9 mouse cellular contexts compared by ENCODE assay signal in genomic region chr4:47502546-47502971, GRCm38 (mm10). TPM values are rescaled to one million over a fixed set of nuclear protein-coding genes. Genes with fewer than 3 reads are reported as not detected.
DNase-seq lines count a peak whose midpoint lies in the region; ATAC-seq lines count a peak whose summit lies in the region.
"Had no signal": no experiment of that assay in that cellular context is flagged by ENCODE, and none has a peak within 500 bp of the region (broad histone marks: within the 10 kb centered on the region; RNA-seq: fewer than 3 reads in every experiment).

No protein-coding gene starts in this region.

- DNase-seq in liver, result peak; percentile 26
- DNase-seq in adrenal gland, postnatal 25 days, result peak; percentile 34
- peak; percentile 75 for DNase-seq in embryonic facial prominence, embryonic 11.5 days (ENCODE audit: low spot score)
- DNase-seq in left cerebral cortex, adult 18-20 months (ENCODE audit: low spot score in 2 of 2), result peak; percentile 50 to 56
- DNase-seq in midbrain, embryonic 11.5 days (ENCODE audit: low spot score, missing footprints), result peak; percentile 90
- DNase-seq in splenic B cell, adult 2 months (ENCODE audit: low read depth, low spot score), result peak; percentile 69

- ATAC-seq in liver, embryonic 12.5 days, result no peak
- no peak for ATAC-seq in embryonic facial prominence, embryonic 11.5 days (replicated peaks; ENCODE audit: insufficient number of reproducible peaks, low FRiP score, low TSS enrichment, low read depth)
- peak; percentile 57 to 80 for ATAC-seq in hematopoietic stem cell, adult 5-6 weeks (replicated peaks in 1 of 2; ENCODE audit: insufficient read depth in 1 of 2, low FRiP score in 2 of 2, low TSS enrichment in 1 of 2, low read depth in 1 of 2, poor library complexity in 2 of 2, severe bottlenecking in 2 of 2)
- peak; percentile 61; the same call in 1 of the 2 replicates for ATAC-seq in midbrain, embryonic 11.5 days (ENCODE audit: low FRiP score)

- H3K27ac ChIP-seq in liver, embryonic 12.5 days, result no peak overlapping the region
- no peak overlapping the region for H3K27ac ChIP-seq in embryonic facial prominence, embryonic 11.5 days (replicated peaks; ENCODE audit: low read depth, low read length)
- H3K27ac ChIP-seq in midbrain, embryonic 11.5 days (ENCODE audit: low read depth, low read length), result no peak overlapping the region
- H3K27ac ChIP-seq: embryonic facial prominence, embryonic 15.5 days had no signal

- H3K27me3 ChIP-seq in liver, embryonic 12.5 days (replicated peaks), result no peaks in the 10 kb centered on the region
- no peaks in the 10 kb centered on the region for H3K27me3 ChIP-seq in embryonic facial prominence, embryonic 11.5 days (ENCODE audit: control insufficient read depth, insufficient read depth, low read length)
- H3K27me3 ChIP-seq in midbrain, embryonic 11.5 days (ENCODE audit: control insufficient read depth, insufficient read depth, low read length), result no peaks in the 10 kb centered on the region
- H3K27me3 ChIP-seq in splenic B cell, adult 2 months (ENCODE audit: control insufficient read depth, insufficient read depth, low read length, poor library complexity, severe bottlenecking), result no peaks in the 10 kb centered on the region
- H3K27me3 ChIP-seq: embryonic facial prominence, embryonic 15.5 days had no signal

- H3K4me1 ChIP-seq in liver, embryonic 12.5 days, result no peaks in the 10 kb centered on the region
- no peaks in the 10 kb centered on the region for H3K4me1 ChIP-seq in embryonic facial prominence, embryonic 11.5 days (ENCODE audit: control insufficient read depth, insufficient read depth, low read length)
- no peaks in the 10 kb centered on the region for H3K4me1 ChIP-seq in midbrain, embryonic 11.5 days (ENCODE audit: control insufficient read depth, insufficient read depth, low read length)

- no peaks in the 10 kb centered on the region for H3K36me3 ChIP-seq in liver, embryonic 12.5 days
- H3K36me3 ChIP-seq in embryonic facial prominence, embryonic 11.5 days (replicated peaks; ENCODE audit: control insufficient read depth, insufficient read depth, low read depth, low read length), result no peaks in the 10 kb centered on the region
- no peaks in the 10 kb centered on the region for H3K36me3 ChIP-seq in midbrain, embryonic 11.5 days (ENCODE audit: control insufficient read depth, insufficient read depth, low read length)
- H3K36me3 ChIP-seq in splenic B cell, adult 2 months (ENCODE audit: control insufficient read depth, insufficient read depth, low read length, poor library complexity, severe bottlenecking), result no peaks in the 10 kb centered on the region
- H3K36me3 ChIP-seq: embryonic facial prominence, embryonic 15.5 days had no signal

- no peak overlapping the region for H3K4me3 ChIP-seq in liver, embryonic 12.5 days
- no peak overlapping the region for H3K4me3 ChIP-seq in embryonic facial prominence, embryonic 11.5 days (ENCODE audit: low read depth, low read length)
- no peak overlapping the region for H3K4me3 ChIP-seq in midbrain, embryonic 11.5 days (ENCODE audit: low read depth, low read length)
- H3K4me3 ChIP-seq: embryonic facial prominence, embryonic 15.5 days had no signal

- WGBS in liver, embryonic 12.5 days (ENCODE audit: insufficient replicate concordance), result 21% methylated on average over 4 of the region's 4 CpGs
- WGBS in embryonic facial prominence, embryonic 11.5 days, result 26% methylated on average over 4 of the region's 4 CpGs
- 33% methylated on average over 4 of the region's 4 CpGs for WGBS in midbrain, embryonic 11.5 days

- H3K9ac ChIP-seq in liver, embryonic 12.5 days, result no peak overlapping the region
- H3K9ac ChIP-seq in embryonic facial prominence, embryonic 11.5 days (replicated peaks; ENCODE audit: low read length), result no peak overlapping the region
- no peak overlapping the region for H3K9ac ChIP-seq in midbrain, embryonic 11.5 days (ENCODE audit: low read length)
- H3K9ac ChIP-seq: embryonic facial prominence, embryonic 15.5 days had no signal

- H3K9me3 ChIP-seq in liver, embryonic 12.5 days (replicated peaks), result no peaks in the 10 kb centered on the region
- H3K9me3 ChIP-seq in embryonic facial prominence, embryonic 11.5 days (replicated peaks; ENCODE audit: control insufficient read depth, low read length), result no peaks in the 10 kb centered on the region
- H3K9me3 ChIP-seq in midbrain, embryonic 11.5 days (ENCODE audit: control insufficient read depth, low read length), result no peaks in the 10 kb centered on the region
- H3K9me3 ChIP-seq: embryonic facial prominence, embryonic 15.5 days had no signal

- H3K4me2 ChIP-seq in liver, embryonic 12.5 days, result no peak overlapping the region
- H3K4me2 ChIP-seq in embryonic facial prominence, embryonic 11.5 days (ENCODE audit: low read depth, low read length), result no peak overlapping the region
- H3K4me2 ChIP-seq in midbrain, embryonic 11.5 days, result no peak overlapping the region
- H3K4me2 ChIP-seq: embryonic facial prominence, embryonic 15.5 days had no signal

RNA-seq across cellular contexts. Expression of gene Sec61b, which starts 28.1 kb away (rescaled TPM):
- polyA plus RNA-seq in liver, embryonic 12.5 days (2016; fragmentation: Nextera tagmentation; extraction: Ambion mirVana), result 262 and 268 TPM in 2 replicates
- 216 and 222 TPM in 2 replicates for total RNA-seq in adrenal gland, postnatal 25 days (2021)
- polyA plus RNA-seq in embryonic facial prominence, embryonic 11.5 days (2014; fragmentation: Nextera tagmentation; extraction: Ambion mirVana), result 391 and 410 TPM in 2 replicates
- 93.9 and 140 TPM in 2 replicates for total RNA-seq in hematopoietic stem cell, adult 5-6 weeks (2017)
- 10 to 100 TPM; 44.4 to 46.7 TPM for total RNA-seq in left cerebral cortex, adult 18-20 months (2021)
- polyA plus RNA-seq in midbrain, embryonic 11.5 days (2014; fragmentation: Nextera tagmentation; extraction: Ambion mirVana), result 332 and 364 TPM in 2 replicates

RNA-seq across cellular contexts. Expression of gene Alg2, which starts 28.4 kb away (rescaled TPM):
- polyA plus RNA-seq in liver, embryonic 12.5 days (2016; fragmentation: Nextera tagmentation; extraction: Ambion mirVana), result 25.3 and 26.0 TPM in 2 replicates
- total RNA-seq in adrenal gland, postnatal 25 days (2021), result 138 and 149 TPM in 2 replicates
- 107 and 111 TPM in 2 replicates for polyA plus RNA-seq in embryonic facial prominence, embryonic 11.5 days (2014; fragmentation: Nextera tagmentation; extraction: Ambion mirVana)
- 24.9 and 25.0 TPM in 2 replicates for total RNA-seq in hematopoietic stem cell, adult 5-6 weeks (2017)
- total RNA-seq in left cerebral cortex, adult 18-20 months (2021), result 100 to 1,000 TPM; 115 to 117 TPM
- 133 and 141 TPM in 2 replicates for polyA plus RNA-seq in midbrain, embryonic 11.5 days (2014; fragmentation: Nextera tagmentation; extraction: Ambion mirVana)

Comparison
In these comparisons a context has a peak if more than half of its experiments do, and no peak if none do; other contexts are left out.
1. DNase-seq: peak in every context shown above with its lines; median percentile 90 in midbrain, embryonic 11.5 days; 75 in embryonic facial prominence, embryonic 11.5 days; 69 in splenic B cell, adult 2 months; 53 in left cerebral cortex, adult 18-20 months; 34 in adrenal gland, postnatal 25 days; 26 in liver.
2. ATAC-seq: peak in hematopoietic stem cell, adult 5-6 weeks (2 of 2) and midbrain, embryonic 11.5 days (single experiment); none in liver, embryonic 12.5 days (single experiment) and embryonic facial prominence, embryonic 11.5 days (single experiment).